Mouse (Mus musculus) heart, embryonic 10.5 days (tissue): ENCODE results near the gene Mpv17l2. TPM values are rescaled to one million over a fixed set of nuclear protein-coding genes. Genes with fewer than 3 reads are reported as not detected.

ENCODE experiments used
- DNase-seq: peaks from one replicate; pipeline ENCODE4 v3.0.0-alpha.2; 2017; ENCODE audit warnings: low spot score
- H3K27ac ChIP-seq: fragments of 300-500 bp; sonication (generic); 2 replicates; pipeline ENCODE4 v1.5.1; 2016; ENCODE audit warnings: mild to moderate bottlenecking
- H3K27me3 ChIP-seq: fragments of 300-500 bp; sonication (generic); 2 replicates; pipeline ENCODE4 v1.6.1; 2016; ENCODE audit warnings: mild to moderate bottlenecking; ENCODE audit not compliant: poor library complexity, insufficient read depth, severe bottlenecking
- H3K36me3 ChIP-seq: fragments of 300-500 bp; sonication (generic); 2 replicates; pipeline ENCODE4 v1.6.1; 2016; ENCODE audit warnings: mild to moderate bottlenecking, moderate library complexity
- H3K4me1 ChIP-seq: fragments of 300-500 bp; sonication (generic); 2 replicates; pipeline ENCODE4 v1.6.1; 2016; ENCODE audit warnings: mild to moderate bottlenecking
- H3K4me3 ChIP-seq: fragments of 300-500 bp; sonication (generic); 2 replicates; pipeline ENCODE4 v1.5.1; 2016; ENCODE audit warnings: mild to moderate bottlenecking, moderate library complexity
- H3K9me3 ChIP-seq: fragments of 300-500 bp; sonication (generic); 2 replicates; pipeline ENCODE4 v1.6.1; 2016; ENCODE audit warnings: mild to moderate bottlenecking, moderate library complexity
- WGBS: fragments of 180-500 bp; shearing (Covaris S2); methylation state at CpG from one replicate; pipeline ENCODE4 v1.1.7; 2016; 5-methylcytosine and 5-hydroxymethylcytosine counted together
- polyA plus RNA-seq: library from polyadenylated mRNA; unstranded; fragments of >200 nt; fragmentation: Nextera tagmentation; extraction: Ambion mirVana; gene quantifications from 2 replicates; pipeline ENCODE4 v1.2.1, GENCODE M21; 2016

Mpv17l2 gene
- polyA plus RNA-seq, 1 experiment from 2014 or later: 39.0 TPM

DNA sequence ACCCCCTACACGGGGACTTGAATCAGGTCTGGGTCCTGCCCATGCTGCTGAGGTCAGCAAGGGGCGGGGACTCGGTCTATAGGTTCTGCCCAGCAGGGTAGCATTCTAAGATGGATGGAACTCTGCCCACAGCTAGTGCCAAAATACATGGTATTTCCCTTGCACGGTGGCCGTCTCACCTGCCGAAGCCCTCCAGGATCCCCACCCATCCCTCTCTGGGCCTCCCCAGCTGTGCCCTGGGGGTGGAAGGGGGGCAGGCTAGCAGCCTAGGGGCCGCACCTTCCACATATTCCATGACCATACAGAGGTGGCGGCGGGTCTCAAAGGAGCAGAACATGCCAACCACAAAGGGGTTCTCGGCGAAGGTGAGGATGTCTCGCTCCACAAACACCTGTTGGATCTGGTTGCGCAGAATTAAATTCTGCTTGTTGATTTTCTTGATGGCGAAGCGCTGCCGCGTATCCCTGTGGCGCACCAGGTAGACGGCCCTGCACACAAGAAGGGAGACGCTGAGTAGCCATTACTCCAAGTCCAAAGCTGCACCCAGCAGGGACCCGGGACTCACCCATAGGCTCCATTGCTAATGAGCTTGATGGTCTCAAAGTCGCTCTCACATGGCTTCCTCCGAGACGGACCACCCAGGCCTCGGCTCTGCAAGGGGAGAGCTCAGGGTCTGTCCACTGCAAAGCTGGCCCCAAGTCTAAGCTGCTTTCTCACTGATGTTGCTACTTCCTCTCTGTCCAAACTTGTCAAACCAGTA is 25.7 kb upstream of the Mpv17l2 start:
- 88% methylated on average over 25 of the region's 25 CpGs for WGBS
- Histone ChIP-seq H3K27ac (no peak overlapping the region), H3K27me3 (peaks cover 20% of the 10 kb centered on the region; the same call in 1 of the 2 replicates), H3K4me1 (peaks cover 44% of the 10 kb centered on the region), H3K4me3 (no peak overlapping the region), H3K36me3 (peaks cover 51% of the 10 kb centered on the region), H3K9me3 (no peaks in the 10 kb centered on the region)
- no peak for DNase-seq

DNA sequence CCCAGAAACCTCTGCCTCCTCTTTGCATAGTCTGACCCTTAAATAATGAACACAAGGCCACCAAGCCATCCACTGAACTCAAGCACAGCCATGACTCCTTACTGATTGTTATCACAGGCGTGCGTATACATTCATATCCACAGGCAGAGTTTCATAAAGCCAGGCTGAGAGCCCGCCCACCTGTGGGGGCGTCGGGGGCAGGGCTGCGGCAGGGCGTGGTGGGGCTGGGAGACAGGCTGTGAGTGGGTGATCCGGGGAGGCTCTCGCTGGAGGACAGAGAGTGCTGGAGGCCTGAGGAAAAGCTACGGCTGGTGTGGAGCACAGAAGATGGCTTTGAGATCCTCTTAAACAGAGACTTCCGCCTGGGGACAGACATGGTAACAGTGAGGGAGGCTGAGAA is 19.3 kb upstream of the Mpv17l2 start:
- no peak for DNase-seq
- no peaks in the 10 kb centered on the region for H3K27me3 ChIP-seq
- no peak overlapping the region for H3K27ac ChIP-seq
- peaks cover 61% of the 10 kb centered on the region for H3K36me3 ChIP-seq
- no peaks in the 10 kb centered on the region for H3K9me3 ChIP-seq
- no peak overlapping the region for H3K4me3 ChIP-seq
- peaks cover 33% of the 10 kb centered on the region for H3K4me1 ChIP-seq
- 69% methylated on average over 11 of the region's 11 CpGs for WGBS

DNA sequence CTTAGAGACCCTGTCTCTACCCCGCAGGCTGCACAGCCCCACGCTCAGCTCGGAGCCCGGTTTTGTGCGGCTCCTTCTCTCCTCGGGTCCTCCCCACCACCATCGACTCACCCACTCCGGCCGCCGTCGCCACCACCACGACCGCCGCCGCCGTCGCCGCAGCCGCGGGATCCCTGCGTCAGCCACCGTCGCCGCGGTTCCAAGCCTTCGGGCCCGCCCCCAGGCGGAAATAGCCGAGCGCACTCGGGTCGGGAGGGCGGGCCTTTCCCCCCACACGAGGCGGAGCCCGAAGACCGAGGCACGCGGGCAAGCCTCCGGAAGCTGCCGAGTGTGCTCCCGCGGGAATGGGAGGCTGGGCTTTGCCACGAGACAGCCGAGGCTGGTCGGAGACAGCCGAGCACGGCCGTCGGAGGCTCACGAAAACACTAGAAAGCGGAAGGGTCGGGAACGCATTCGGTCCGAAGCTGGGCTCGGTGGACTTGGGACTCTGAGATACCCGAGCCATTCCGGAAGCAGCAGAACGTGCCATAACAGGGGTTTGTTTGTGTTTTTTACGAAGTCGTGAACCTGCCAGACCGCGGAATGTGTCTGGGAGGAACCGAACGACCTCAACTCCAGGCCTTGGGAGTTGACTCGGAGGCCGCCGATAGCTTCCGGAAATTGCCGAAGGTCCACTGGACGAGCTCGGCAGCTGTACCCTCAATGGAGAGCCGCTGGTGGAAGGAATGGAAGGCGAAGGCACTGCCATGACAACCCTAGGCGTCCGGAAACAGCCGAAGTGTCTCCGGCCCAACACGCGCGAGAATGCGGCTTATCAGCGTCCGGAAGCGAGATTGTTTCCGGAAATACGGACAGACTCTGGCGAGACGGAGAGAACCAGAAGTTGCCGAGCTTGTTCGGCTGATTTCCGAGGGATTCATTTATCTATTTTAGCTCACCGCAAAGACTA is 16.0 kb upstream of the Mpv17l2 start, which contains the start of gene Pik3r2:
TSS of gene Pik3r2 (minus strand) at position 218 of the 949 bp plus-strand sequence.
- peaks cover under 1% of the 10 kb centered on the region; the same call in 1 of the 2 replicates for H3K27me3 ChIP-seq
- H3K4me1 ChIP-seq: peaks cover 47% of the 10 kb centered on the region
- under 1% methylated on average over 94 of the region's 94 CpGs for WGBS
- H3K36me3 ChIP-seq: peaks cover 64% of the 10 kb centered on the region
- peak; percentile 99 for DNase-seq
- H3K4me3 ChIP-seq: peak within 1 kb of the TSS; percentile 88
- peak within 1 kb of the TSS; percentile 96 for H3K27ac ChIP-seq
- H3K9me3 ChIP-seq: no peaks in the 10 kb centered on the region

DNA sequence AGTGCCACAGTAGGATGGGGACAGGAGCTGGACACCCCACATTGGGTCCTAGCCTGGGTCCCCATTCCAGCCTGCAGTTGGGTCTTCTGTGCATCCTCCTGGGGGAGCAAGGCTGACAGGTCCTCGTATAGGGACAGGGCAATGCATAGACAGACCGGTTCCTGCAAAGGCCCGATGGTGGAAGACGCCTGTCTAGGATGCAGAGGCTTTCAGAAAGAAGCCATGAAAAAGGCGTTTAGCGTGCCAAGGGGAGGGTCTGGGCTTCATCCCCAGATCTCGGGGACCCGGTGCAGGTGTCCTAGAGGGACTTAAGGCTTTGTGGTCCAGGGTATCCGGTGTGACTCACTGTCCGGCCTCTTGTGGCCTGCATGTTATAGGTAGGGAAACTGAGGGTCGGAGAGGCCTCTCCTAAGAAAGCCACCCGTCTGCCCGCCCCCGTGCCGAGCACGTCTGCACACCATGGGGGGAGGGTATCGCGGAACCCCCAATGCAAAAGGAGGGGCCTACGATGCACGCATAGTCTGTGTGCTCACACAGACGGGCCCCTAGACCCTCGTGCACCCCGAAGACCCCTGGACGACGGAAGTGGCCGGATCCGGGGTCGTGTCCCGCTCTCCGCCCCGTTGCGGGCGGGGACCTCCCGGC is 15.2 kb upstream of the Mpv17l2 start:
- H3K36me3 ChIP-seq: peaks cover 64% of the 10 kb centered on the region
- peaks cover 47% of the 10 kb centered on the region for H3K4me1 ChIP-seq
- peak overlapping the region; percentile 96 for H3K27ac ChIP-seq
- 4% methylated on average over 34 of the region's 34 CpGs for WGBS
- peaks cover 4% of the 10 kb centered on the region; the same call in 1 of the 2 replicates for H3K27me3 ChIP-seq
- DNase-seq: no peak
- H3K9me3 ChIP-seq: no peaks in the 10 kb centered on the region
- peak overlapping the region; percentile 88 for H3K4me3 ChIP-seq

DNA sequence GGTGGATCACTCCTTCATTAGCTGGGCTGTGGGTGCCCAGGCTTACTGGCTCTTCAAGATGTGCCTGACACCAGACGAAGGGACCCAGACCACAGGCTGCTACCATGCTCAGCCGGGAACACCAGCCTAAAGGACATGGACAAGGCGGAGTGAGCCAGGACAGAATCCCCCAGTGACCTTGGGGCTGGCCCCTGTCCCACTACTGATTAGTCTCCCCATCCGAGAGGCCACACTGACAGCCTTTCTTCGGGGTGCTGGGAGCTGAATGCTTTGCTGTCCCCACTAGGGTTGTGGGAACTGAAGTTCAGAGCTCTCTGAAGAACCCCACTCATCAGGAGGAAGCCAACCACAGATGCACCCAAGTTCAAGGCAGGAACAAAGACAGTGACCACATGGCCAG is 14.5 kb upstream of the Mpv17l2 start:
- WGBS: 86% methylated on average over 5 of the region's 5 CpGs
- Histone ChIP-seq H3K36me3 (peaks cover 64% of the 10 kb centered on the region), H3K4me3 (peak overlapping the region; percentile 88; the same call in 1 of the 2 replicates), H3K27me3 (peaks cover 11% of the 10 kb centered on the region; the same call in 1 of the 2 replicates), H3K4me1 (peaks cover 47% of the 10 kb centered on the region), H3K9me3 (no peaks in the 10 kb centered on the region), H3K27ac (peak overlapping the region; percentile 96; the same call in 1 of the 2 replicates)
- DNase-seq: no peak

DNA sequence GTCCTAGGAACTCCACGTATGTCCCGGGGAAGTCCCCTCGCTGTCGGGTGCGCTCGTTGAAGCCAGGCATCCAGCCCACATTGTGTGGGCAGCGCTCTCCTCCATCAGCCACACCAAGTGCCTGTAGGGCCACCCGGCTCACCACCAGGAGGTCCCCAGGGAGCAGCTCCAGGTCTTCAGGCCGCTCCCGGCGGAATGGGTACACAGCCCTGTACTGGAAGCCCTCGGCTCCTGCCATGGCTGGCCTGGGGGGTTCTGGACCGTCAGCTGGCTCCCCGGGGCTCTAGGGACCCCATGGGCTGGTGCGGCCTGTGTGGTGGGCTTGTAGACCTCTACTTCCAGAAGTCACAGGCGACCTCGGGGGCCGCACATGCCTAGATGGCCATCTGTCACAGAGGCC is 14.0 kb upstream of the Mpv17l2 start:
- Histone ChIP-seq H3K27ac (peak overlapping the region; percentile 23; the same call in 1 of the 2 replicates), H3K27me3 (peaks cover 11% of the 10 kb centered on the region; the same call in 1 of the 2 replicates), H3K4me3 (no peak overlapping the region), H3K36me3 (peaks cover 62% of the 10 kb centered on the region), H3K9me3 (no peaks in the 10 kb centered on the region), H3K4me1 (peaks cover 44% of the 10 kb centered on the region)
- DNase-seq: no peak
- WGBS: 93% methylated on average over 18 of the region's 18 CpGs

DNA sequence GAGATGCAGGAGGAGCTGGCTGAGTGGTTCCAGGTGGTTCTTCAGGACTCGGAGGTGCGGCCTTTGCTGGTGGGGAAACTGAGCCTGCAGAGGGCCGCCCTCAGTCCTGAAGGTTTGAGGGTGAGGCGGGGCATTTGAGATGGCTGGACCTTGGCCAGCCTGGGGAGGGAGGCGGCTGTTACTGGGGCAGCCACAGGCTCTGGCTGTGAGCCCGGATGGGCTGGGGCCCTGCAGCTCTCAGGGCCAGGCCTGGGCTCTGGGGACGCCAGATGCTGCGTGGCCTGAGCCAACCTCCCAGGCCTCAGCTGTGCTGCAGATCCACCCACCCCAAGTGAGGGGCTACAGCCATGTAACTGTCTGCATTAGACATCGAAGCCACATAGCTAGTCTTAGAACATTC is 13.1 kb upstream of the Mpv17l2 start:
- H3K4me3 ChIP-seq: peak overlapping the region; percentile 22; the same call in 1 of the 2 replicates
- 75% methylated on average over 9 of the region's 9 CpGs for WGBS

DNA sequence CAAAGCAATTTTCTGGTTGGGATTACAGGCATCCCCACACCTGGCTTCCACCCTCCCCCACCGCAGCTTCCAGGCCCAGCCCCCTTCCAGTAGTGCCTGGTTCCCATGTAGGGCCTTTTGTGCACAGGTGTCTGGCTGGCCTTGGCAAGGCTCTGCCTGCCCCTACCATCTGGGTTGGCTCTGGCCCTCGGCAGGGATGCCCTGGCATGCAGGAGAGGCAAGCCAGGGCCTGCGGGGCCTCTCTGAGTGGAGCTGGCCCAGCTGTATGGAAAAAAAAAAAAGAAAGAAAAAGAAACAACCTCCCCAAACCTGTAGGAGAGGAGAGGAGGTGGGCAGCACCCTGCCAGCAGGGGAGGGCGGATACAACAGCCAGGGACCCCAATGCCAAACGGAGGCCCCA is 12.7 kb upstream of the Mpv17l2 start:
- peaks cover 15% of the 10 kb centered on the region; the same call in 1 of the 2 replicates for H3K27me3 ChIP-seq
- peaks cover 43% of the 10 kb centered on the region for H3K4me1 ChIP-seq
- no peak overlapping the region for H3K27ac ChIP-seq
- 88% methylated on average over 5 of the region's 5 CpGs for WGBS
- H3K36me3 ChIP-seq: peaks cover 63% of the 10 kb centered on the region
- H3K9me3 ChIP-seq: no peaks in the 10 kb centered on the region
- H3K4me3 ChIP-seq: no peak overlapping the region
- DNase-seq: no peak

More for the DNA sequence above, 13.1 kb upstream of the Mpv17l2 start:
- H3K27me3 ChIP-seq: peaks cover 11% of the 10 kb centered on the region; the same call in 1 of the 2 replicates
- H3K4me1 ChIP-seq: peaks cover 44% of the 10 kb centered on the region
- H3K36me3 ChIP-seq: peaks cover 60% of the 10 kb centered on the region
- H3K27ac ChIP-seq: no peak overlapping the region
- H3K9me3 ChIP-seq: no peaks in the 10 kb centered on the region
- no peak for DNase-seq

DNA sequence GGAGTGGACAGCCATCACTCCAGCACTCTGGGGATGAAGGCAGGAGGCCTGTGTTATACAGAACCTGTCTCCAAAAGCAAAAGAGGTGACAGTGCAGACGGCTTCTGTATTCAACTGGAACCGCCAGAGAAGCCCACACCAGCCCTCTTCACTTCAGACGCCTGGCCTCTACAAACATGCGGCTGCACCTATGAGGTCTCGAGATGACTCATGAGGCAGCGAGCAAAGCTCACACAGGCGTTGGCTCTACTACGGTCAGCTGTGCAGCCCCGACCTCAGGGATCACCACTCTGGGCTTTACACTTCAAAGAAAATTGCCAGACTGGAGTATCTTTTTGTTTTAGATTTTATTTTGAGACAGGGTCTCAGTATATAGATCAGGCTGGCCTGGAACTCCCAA is 12.1 kb upstream of the Mpv17l2 start:
- Histone ChIP-seq H3K4me3 (no peak overlapping the region), H3K27me3 (peaks cover 19% of the 10 kb centered on the region; the same call in 1 of the 2 replicates), H3K4me1 (peaks cover 38% of the 10 kb centered on the region), H3K9me3 (no peaks in the 10 kb centered on the region), H3K27ac (no peak overlapping the region), H3K36me3 (peaks cover 68% of the 10 kb centered on the region)
- 84% methylated on average over 9 of the region's 9 CpGs for WGBS
- no peak for DNase-seq

DNA sequence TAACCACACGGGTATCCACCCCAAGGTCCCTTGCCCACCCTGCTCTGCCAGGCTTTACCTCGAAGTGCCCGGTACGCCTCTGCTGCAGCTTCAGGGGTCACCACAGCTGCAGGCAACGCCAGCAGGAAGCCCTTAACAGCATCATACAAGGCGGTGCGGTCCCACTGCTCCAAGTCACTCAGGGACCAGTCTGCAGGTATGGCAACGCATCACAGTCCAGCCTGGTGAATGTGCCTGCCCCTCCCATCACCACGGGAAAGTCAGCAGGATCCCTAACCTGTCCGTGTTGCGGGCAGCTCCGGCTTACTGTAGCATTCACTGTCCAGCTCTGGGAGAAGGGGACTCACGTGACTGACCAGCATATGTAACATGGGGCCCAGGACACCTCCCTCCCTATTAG is 11.3 kb upstream of the Mpv17l2 start:
- H3K4me1 ChIP-seq: peaks cover 34% of the 10 kb centered on the region
- WGBS: 94% methylated on average over 13 of the region's 13 CpGs
- H3K4me3 ChIP-seq: no peak overlapping the region
- peaks cover 73% of the 10 kb centered on the region for H3K36me3 ChIP-seq
- no peak overlapping the region for H3K27ac ChIP-seq
- peaks cover 27% of the 10 kb centered on the region; the same call in 1 of the 2 replicates for H3K27me3 ChIP-seq
- no peaks in the 10 kb centered on the region for H3K9me3 ChIP-seq
- DNase-seq: no peak

DNA sequence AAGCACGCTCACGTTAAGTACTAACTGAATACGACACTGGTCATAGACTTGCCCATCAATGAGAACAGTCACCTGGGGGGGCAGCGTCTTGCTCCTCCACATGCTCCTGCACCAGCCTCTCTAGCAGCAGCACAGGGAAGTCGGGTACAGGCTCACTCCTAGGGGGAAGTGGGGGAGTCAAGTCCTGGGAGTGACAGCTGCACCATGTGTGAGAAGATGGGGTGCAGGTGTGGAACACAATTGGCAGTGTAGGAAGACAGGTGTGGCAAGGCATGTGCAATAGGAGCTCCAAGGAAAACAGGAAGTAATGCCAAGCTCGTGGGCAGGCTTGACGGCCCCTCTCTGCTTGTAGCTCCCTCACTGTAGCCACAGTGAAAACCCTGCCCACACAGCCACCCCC is 10.5 kb upstream of the Mpv17l2 start:
- DNase-seq: no peak
- no peaks in the 10 kb centered on the region for H3K9me3 ChIP-seq
- H3K27me3 ChIP-seq: peaks cover 34% of the 10 kb centered on the region; the same call in 1 of the 2 replicates
- WGBS: 87% methylated on average over 7 of the region's 7 CpGs
- peaks cover 39% of the 10 kb centered on the region for H3K4me1 ChIP-seq
- peaks cover 73% of the 10 kb centered on the region for H3K36me3 ChIP-seq
- no peak overlapping the region for H3K27ac ChIP-seq
- no peak overlapping the region for H3K4me3 ChIP-seq

DNA sequence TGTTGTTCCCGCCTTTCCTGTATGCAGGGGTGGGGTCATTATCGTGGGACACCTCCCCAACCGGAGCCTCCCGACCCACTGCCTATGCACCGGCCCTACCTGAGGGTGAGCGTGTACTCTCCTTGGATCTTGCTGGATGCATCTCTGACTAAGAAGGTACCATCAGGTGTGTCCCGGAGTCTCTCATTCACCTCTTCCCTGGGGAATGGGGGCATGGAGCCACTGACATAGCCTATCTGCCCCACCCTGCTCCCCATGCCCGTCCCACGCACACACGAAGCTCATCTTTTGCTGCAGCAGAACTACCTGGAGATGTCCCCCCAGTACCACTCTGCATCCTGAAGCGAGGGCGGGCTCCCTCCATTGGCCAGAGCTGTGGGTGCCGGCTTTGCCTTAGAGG is 10.0 kb upstream of the Mpv17l2 start:
- DNase-seq: no peak
- Histone ChIP-seq H3K27me3 (peaks cover 34% of the 10 kb centered on the region; the same call in 1 of the 2 replicates), H3K4me3 (no peak overlapping the region), H3K27ac (no peak overlapping the region), H3K36me3 (peaks cover 73% of the 10 kb centered on the region), H3K4me1 (peaks cover 39% of the 10 kb centered on the region), H3K9me3 (no peaks in the 10 kb centered on the region)
- 91% methylated on average over 13 of the region's 13 CpGs for WGBS
